Mouse (Mus musculus): ENCODE measurements around the gene Prom2. TPM values are rescaled to one million over a fixed set of nuclear protein-coding genes. Genes with fewer than 3 reads are reported as not detected.
A peak's percentile ranks its signal among the peaks of the same experiment; 100 is the strongest.

The Prom2 gene
- total and polyA plus RNA-seq, 3 experiments, result not detected

GRCm38 (mm10) chr2:127525004-127525775 is 16.1 kb downstream of the Prom2 start:
- no peak overlapping the region for H3K9ac ChIP-seq (ENCODE audit: control insufficient read depth, low read depth, low read length, poor library complexity, severe bottlenecking)
- H3K27ac ChIP-seq (ENCODE audit: control insufficient read depth, low read depth, low read length), result no peak overlapping the region
- TF ChIP-seq CHD1 (IDR thresholded peaks at IDR 0.05; ENCODE audit: low read depth, low read length), result no peak
- TF ChIP-seq CTCF (IDR thresholded peaks at IDR 0.05 in 2 of 3, conservative IDR thresholded peaks at IDR 0.05 in 1 of 3; ENCODE audit: control insufficient read depth in 1 of 3, insufficient read depth in 1 of 3, low read depth in 2 of 3, low read length in 3 of 3, poor library complexity in 1 of 3, severe bottlenecking in 1 of 3), result no peak
- TF ChIP-seq USF2 (IDR thresholded peaks at IDR 0.05; ENCODE audit: borderline replicate concordance in 1 of 2, insufficient read depth in 1 of 2, low read depth in 1 of 2, low read length in 2 of 2), result no peak
- TF ChIP-seq E2F4 (IDR thresholded peaks at IDR 0.05; ENCODE audit: borderline replicate concordance, low read depth, low read length), result no peak
- TF ChIP-seq NELFE (IDR thresholded peaks at IDR 0.05; ENCODE audit: low read depth, low read length), result no peak
- H3K79me2 ChIP-seq (ENCODE audit: control insufficient read depth, insufficient read depth, low read length, poor library complexity), result no peaks in the 10 kb centered on the region
- H3K4me3 ChIP-seq (ENCODE audit: control insufficient read depth in 1 of 2, insufficient read depth in 1 of 2, low read depth in 2 of 2, low read length in 2 of 2), result no peak overlapping the region
- H3K4me1 ChIP-seq (ENCODE audit: control insufficient read depth in 1 of 2, insufficient read depth in 2 of 2, low read length in 2 of 2), result peaks cover 0 to 3% of the 10 kb centered on the region in 2 experiments; a peak in 1 of 4 replicates
- no peaks in the 10 kb centered on the region for H3K9me3 ChIP-seq (replicated peaks; ENCODE audit: insufficient read depth, low read length)
- DNase-seq (ENCODE audit: low read depth, low spot score), result no peak
- H3K27me3 ChIP-seq (ENCODE audit: control insufficient read depth in 1 of 2, insufficient read depth in 2 of 2, low read length in 2 of 2), result no peaks in the 10 kb centered on the region; a peak in 1 of 4 replicates
- H3K36me3 ChIP-seq (ENCODE audit: control insufficient read depth in 1 of 2, insufficient read depth in 2 of 2, low read length in 2 of 2), result no peaks in the 10 kb centered on the region

- H3K9ac ChIP-seq (ENCODE audit: control insufficient read depth, low read depth, low read length, poor library complexity, severe bottlenecking), result no peak overlapping the region
- no peaks in the 10 kb centered on the region for H3K79me2 ChIP-seq (ENCODE audit: control insufficient read depth, insufficient read depth, low read length, poor library complexity)
- DNase-seq (ENCODE audit: low read depth, low spot score), result peak; percentile 13
- no peaks in the 10 kb centered on the region for H3K9me3 ChIP-seq (replicated peaks; ENCODE audit: insufficient read depth, low read length)
- TF ChIP-seq TCF12 (IDR thresholded peaks at IDR 0.05; ENCODE audit: low read depth, low read length), result peak; percentile 29; the same call in 1 of the 2 replicates
- TF ChIP-seq ETS1 (IDR thresholded peaks at IDR 0.05; ENCODE audit: low read depth, low read length), result no peak
- H3K27ac ChIP-seq (ENCODE audit: control insufficient read depth, low read depth, low read length), result no peak overlapping the region
- H3K4me1 ChIP-seq (ENCODE audit: control insufficient read depth in 1 of 2, insufficient read depth in 2 of 2, low read length in 2 of 2), result peaks cover 0 to 3% of the 10 kb centered on the region in 2 experiments; a peak in 1 of 4 replicates
- H3K4me3 ChIP-seq (ENCODE audit: control insufficient read depth in 1 of 2, insufficient read depth in 1 of 2, low read depth in 2 of 2, low read length in 2 of 2), result no peak overlapping the region
- H3K27me3 ChIP-seq (ENCODE audit: control insufficient read depth in 1 of 2, insufficient read depth in 2 of 2, low read length in 2 of 2), result peaks cover 0 to 3% of the 10 kb centered on the region in 2 experiments; a peak in 1 of 4 replicates
- H3K36me3 ChIP-seq (ENCODE audit: control insufficient read depth in 1 of 2, insufficient read depth in 2 of 2, low read length in 2 of 2), result no peaks in the 10 kb centered on the region
Observed at GRCm38 (mm10) chr2:127523950-127524729, 17.1 kb downstream of the Prom2 start.

GRCm38 (mm10) chr2:127522006-127522441 is 19.2 kb downstream of the Prom2 start, which contains the start of gene Kcnip3:
Gene Kcnip3, minus strand, starts transcription at chr2:127522094.
- H3K4me3 ChIP-seq (ENCODE audit: control insufficient read depth in 1 of 2, insufficient read depth in 1 of 2, low read depth in 2 of 2, low read length in 2 of 2), result no peak within 1 kb of the TSS
- no peak within 1 kb of the TSS for H3K27ac ChIP-seq (ENCODE audit: control insufficient read depth, low read depth, low read length)
- no peak for DNase-seq (ENCODE audit: low read depth, low spot score)
- H3K9me3 ChIP-seq (replicated peaks; ENCODE audit: insufficient read depth, low read length), result no peaks in the 10 kb centered on the region
- H3K4me1 ChIP-seq (ENCODE audit: control insufficient read depth in 1 of 2, insufficient read depth in 2 of 2, low read length in 2 of 2), result peaks cover 0 to 3% of the 10 kb centered on the region in 2 experiments; a peak in 1 of 4 replicates
- no peaks in the 10 kb centered on the region for H3K36me3 ChIP-seq (ENCODE audit: control insufficient read depth in 1 of 2, insufficient read depth in 2 of 2, low read length in 2 of 2)
- peaks cover 3 to 11% of the 10 kb centered on the region in 2 experiments; a peak in 3 of 4 replicates for H3K27me3 ChIP-seq (ENCODE audit: control insufficient read depth in 1 of 2, insufficient read depth in 2 of 2, low read length in 2 of 2)
- H3K9ac ChIP-seq (ENCODE audit: control insufficient read depth, low read depth, low read length, poor library complexity, severe bottlenecking), result no peak within 1 kb of the TSS
- no peaks in the 10 kb centered on the region for H3K79me2 ChIP-seq (ENCODE audit: control insufficient read depth, insufficient read depth, low read length, poor library complexity)
- TF ChIP-seq E2F4 (IDR thresholded peaks at IDR 0.05; ENCODE audit: borderline replicate concordance, low read depth, low read length) (no peak), ZMIZ1 (IDR thresholded peaks at IDR 0.05; ENCODE audit: low read depth, low read length) (no peak), JUND (IDR thresholded peaks at IDR 0.05; ENCODE audit: low read depth, low read length) (no peak), CTCF (IDR thresholded peaks at IDR 0.05 in 2 of 3, conservative IDR thresholded peaks at IDR 0.05 in 1 of 3; ENCODE audit: control insufficient read depth in 1 of 3, insufficient read depth in 1 of 3, low read depth in 2 of 3, low read length in 3 of 3, poor library complexity in 1 of 3, severe bottlenecking in 1 of 3) (no peak), ZC3H11A (IDR thresholded peaks at IDR 0.05; ENCODE audit: low read depth, low read length) (no peak), POLR2A (IDR thresholded peaks at IDR 0.05; ENCODE audit: control insufficient read depth in 1 of 2, insufficient read depth in 1 of 2, low read depth in 1 of 2, low read length in 2 of 2, poor library complexity in 1 of 2) (no peak), GABPA (IDR thresholded peaks at IDR 0.05; ENCODE audit: low read depth, low read length) (no peak), MAFK (IDR thresholded peaks at IDR 0.05; ENCODE audit: borderline replicate concordance, low read depth, low read length) (no peak), KAT2A (conservative IDR thresholded peaks at IDR 0.05; ENCODE audit: low read depth, low read length) (no peak), ZKSCAN1 (IDR thresholded peaks at IDR 0.05; ENCODE audit: low read depth, low read length) (no peak), TCF12 (IDR thresholded peaks at IDR 0.05; ENCODE audit: low read depth, low read length) (no peak), USF2 (IDR thresholded peaks at IDR 0.05; ENCODE audit: borderline replicate concordance in 1 of 2, insufficient read depth in 1 of 2, low read depth in 1 of 2, low read length in 2 of 2) (no peak), EP300 (IDR thresholded peaks at IDR 0.05; ENCODE audit: low read depth in 1 of 2, low read length in 2 of 2) (no peak), BHLHE40 (IDR thresholded peaks at IDR 0.05; ENCODE audit: borderline replicate concordance, low read depth, low read length) (no peak), POLR2AphosphoS5 (IDR thresholded peaks at IDR 0.05; ENCODE audit: borderline replicate concordance, low read depth, low read length) (no peak), ZNF384 (IDR thresholded peaks at IDR 0.05; ENCODE audit: low read depth, low read length) (no peak), HCFC1 (IDR thresholded peaks at IDR 0.05; ENCODE audit: low read depth, low read length) (no peak), TBP (IDR thresholded peaks at IDR 0.05; ENCODE audit: low read depth, low read length) (no peak)

Measured in MEL (cell line).